Mouse (Mus musculus): ENCODE data around the gene Chdh.

- no peak for TF ChIP-seq CTCF (IDR thresholded peaks at IDR 0.05; ENCODE audit: extremely low read depth, insufficient read depth, insufficient read length, insufficient replicate concordance)
- no peak for TF ChIP-seq POLR2A (IDR thresholded peaks at IDR 0.05; ENCODE audit: low read depth, low read length)
These were observed 46.1 kb downstream of the Chdh start for GRCm38 (mm10) chr14:30054922-30055321.
